Mouse (Mus musculus) cortical plate, adult 2 months (tissue): ENCODE data around the gene Rbl1.

ENCODE experiments used
- CTCF ChIP-seq: fragments of 200-500 bp; IDR thresholded peaks from 2 replicates; pipeline ENCODE4 v1.5.1; 2011; ENCODE audit warnings: mild to moderate bottlenecking, control low read depth, low read length; ENCODE audit not compliant: insufficient read depth; ENCODE audit errors: extremely low read depth
- POLR2A ChIP-seq: fragments of 200-500 bp; IDR thresholded peaks from 2 replicates; pipeline ENCODE4 v1.6.1; 2011; ENCODE audit warnings: mild to moderate bottlenecking, low read length, control low read depth; ENCODE audit not compliant: insufficient read depth; ENCODE audit errors: extremely low read depth

GRCm38 (mm10) chr2:157125246-157125645, 79.1 kb downstream of the Rbl1 start:
- TF ChIP-seq CTCF = no peak
- no peak for TF ChIP-seq POLR2A
